8 mouse cellular contexts compared by ENCODE assay signal in the genomic region with DNA sequence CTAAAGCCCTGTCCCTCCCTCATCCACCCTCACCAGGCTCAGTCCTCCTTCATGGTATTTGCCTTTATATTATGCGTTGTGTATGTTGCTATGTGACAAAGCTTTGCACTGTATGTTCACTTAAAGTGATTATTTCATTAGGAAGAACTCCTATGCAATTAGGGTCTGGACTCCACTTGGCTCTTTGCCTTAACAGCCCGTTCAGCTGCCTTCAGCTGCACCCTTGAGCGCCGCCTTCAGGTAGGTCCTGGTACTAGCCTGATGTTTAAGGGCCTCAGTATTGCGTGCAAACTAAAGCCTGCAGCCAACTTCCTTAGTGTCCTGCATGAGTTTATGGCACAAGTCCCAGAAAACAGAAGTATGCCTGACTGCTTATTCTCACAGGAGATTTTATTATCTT.
DNase-seq lines count a peak whose midpoint lies in the region; ATAC-seq and TF ChIP-seq lines count a peak whose summit lies in the region.

No protein-coding gene starts in this region.

- TF ChIP-seq CTCF in cerebellum, adult 2 months (IDR thresholded peaks at IDR 0.05; ENCODE audit: borderline replicate concordance, insufficient read depth, low read depth, low read length) = 0 out of 2 replicates have a peak, but pooled peaks have one; percentile 11

- no peak for TF ChIP-seq POLR2A in cerebellum, adult 2 months (IDR thresholded peaks at IDR 0.05; ENCODE audit: borderline replicate concordance, insufficient read depth, low read length)

- H3K4me1 ChIP-seq in cerebellum, adult 2 months (ENCODE audit: control insufficient read depth, insufficient read depth, low read length) = no peaks in the 10 kb centered on the region

- no peak for ATAC-seq in monocyte, adult 5-6 weeks (replicated peaks; ENCODE audit: insufficient number of reproducible peaks, low FRiP score, low TSS enrichment, poor library complexity, severe bottlenecking)

- no peak for DNase-seq in cerebellum, adult 2 months
- no peak for DNase-seq in cerebellum, adult 8-10 months
- DNase-seq in layer of hippocampus, postnatal 10 days (ENCODE audit: low spot score in 2 of 2) = peak; percentile 33 to 38
- DNase-seq in layer of hippocampus, adult 9-11 months = no peak
- DNase-seq in adipocyte (ENCODE audit: low spot score) = peak; percentile 30
- peak; percentile 14 to 62 for DNase-seq in kidney, postnatal 36 days
- DNase-seq in spleen, adult 12 weeks (ENCODE audit: low spot score) = peak; percentile 23

- H3K4me3 ChIP-seq in cerebellum, adult 2 months (replicated peaks; ENCODE audit: insufficient read depth, low read depth, low read length) = no peak overlapping the region

- 25% methylated on average over 5 of the region's 5 CpGs for WGBS in cerebellum, adult 2 months

- no peak overlapping the region for H3K27ac ChIP-seq in cerebellum, adult 2 months (ENCODE audit: insufficient read depth, low read length)

- H3K27me3 ChIP-seq in cerebellum, adult 2 months (ENCODE audit: control insufficient read depth, insufficient read depth, low read length) = no peaks in the 10 kb centered on the region; the same call in 1 of the 2 replicates

Comparison
In these comparisons a context has a peak if more than half of its experiments do, and no peak if none do; other contexts are left out.
1. DNase-seq: peak in layer of hippocampus, postnatal 10 days (2 of 2), adipocyte (single experiment), kidney, postnatal 36 days (2 of 2) and spleen, adult 12 weeks (single experiment); none in cerebellum, adult 2 months (0 of 2), cerebellum, adult 8-10 months (single experiment) and layer of hippocampus, adult 9-11 months (single experiment).